Mouse (Mus musculus): ENCODE results near the gene Snapc1. TPM values are rescaled to one million over a fixed set of nuclear protein-coding genes. Genes with fewer than 3 reads are reported as not detected.

Gene Snapc1
- 7.7 and 8.2 TPM in 2 replicates for polyA plus RNA-seq (2012; rRNA removed)

DNA sequence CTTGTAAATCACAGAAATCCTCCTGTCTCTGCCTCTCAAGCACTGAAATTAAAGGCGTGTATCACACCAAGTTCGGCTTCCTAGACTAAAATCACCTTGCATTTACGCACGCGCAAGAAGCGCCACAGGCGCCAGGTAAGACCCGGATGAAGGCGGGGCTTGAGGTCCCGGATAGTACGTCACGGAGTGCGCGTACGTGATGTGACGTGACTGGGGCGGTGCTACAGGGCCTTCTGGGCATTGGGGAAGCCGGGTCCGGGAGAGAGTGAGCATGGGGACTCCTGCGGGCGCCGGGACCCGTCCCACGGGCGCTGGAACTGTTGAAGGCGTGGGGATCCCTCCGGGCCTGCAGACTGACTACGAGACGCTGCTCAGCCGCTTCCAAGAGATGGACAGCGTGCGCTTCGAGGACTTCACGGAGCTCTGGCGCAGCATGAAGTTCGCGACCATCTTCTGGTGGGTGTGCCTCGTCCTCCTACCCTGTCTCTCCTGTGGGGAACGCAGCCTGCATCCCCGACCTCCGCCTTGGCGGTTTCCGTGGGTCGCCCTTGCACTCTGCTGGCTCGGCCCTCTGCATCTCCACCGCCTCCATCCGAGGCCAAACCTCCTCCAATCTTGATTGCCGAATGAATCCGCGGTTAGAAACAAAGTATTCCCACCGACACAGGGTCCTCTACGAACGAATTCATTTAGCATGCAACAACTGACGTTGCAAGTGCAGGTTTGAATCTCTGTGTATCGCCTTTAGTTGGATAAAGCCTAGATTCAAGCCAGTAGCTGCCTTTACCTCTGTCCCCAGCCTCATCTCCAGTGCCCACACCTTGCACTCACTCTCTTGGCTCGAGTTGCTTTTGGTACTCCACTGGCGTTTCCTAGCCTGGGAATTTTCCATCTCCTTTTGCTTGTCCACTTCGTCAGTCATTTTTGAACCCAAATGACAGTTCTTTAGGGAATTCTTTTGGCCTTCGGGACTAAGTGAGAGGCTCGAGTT, at the start of gene Snapc1:
Gene Snapc1 (plus strand): TSS at position 191 of the 991 bp plus-strand sequence.
- DNase-seq (ENCODE audit: low read depth in 1 of 2, low spot score in 2 of 2): peak; percentile 93 to 96
- WGBS: 1% methylated on average over 60 of the region's 60 CpGs
- no peaks in the 10 kb centered on the region for H3K27me3 ChIP-seq (ENCODE audit: control insufficient read depth, insufficient read depth, low read length)
- TF ChIP-seq POLR2A (IDR thresholded peaks at IDR 0.05; ENCODE audit: low read depth, low read length) (no peak), CTCF (IDR thresholded peaks at IDR 0.05; ENCODE audit: extremely low read depth, insufficient read depth, insufficient read length, insufficient replicate concordance) (no peak)
- H3K4me1 ChIP-seq (ENCODE audit: control insufficient read depth, insufficient read depth, insufficient read length): peaks cover 2% of the 10 kb centered on the region; the same call in 1 of the 2 replicates
- peak within 1 kb of the TSS; percentile 53 for H3K27ac ChIP-seq (ENCODE audit: insufficient read depth, low read length)
- peaks cover 5% of the 10 kb centered on the region for H3K36me3 ChIP-seq (ENCODE audit: control insufficient read depth, insufficient read depth, low read length)
- H3K4me3 ChIP-seq (ENCODE audit: extremely low read depth, insufficient read depth, insufficient read length): peak within 1 kb of the TSS; percentile 86

DNA sequence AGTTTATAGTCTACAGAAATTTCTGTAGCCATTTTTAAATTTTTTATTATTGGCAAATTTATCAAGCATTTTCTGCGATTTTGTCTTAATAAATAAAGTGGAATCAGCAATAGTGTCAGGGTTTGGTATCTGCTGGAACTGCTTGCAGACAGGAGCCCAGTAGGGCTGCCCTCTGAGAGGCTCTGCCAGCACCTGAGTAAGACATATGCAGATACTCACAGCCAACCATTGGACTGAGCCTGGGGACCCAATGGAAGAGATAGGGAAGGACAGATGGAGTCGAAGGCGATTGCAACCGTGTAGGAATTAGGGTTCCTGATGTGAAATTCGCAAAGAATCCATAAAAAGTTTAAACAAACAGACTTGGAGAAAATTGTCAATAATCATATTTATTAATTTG, 45.8 kb upstream of the Snapc1 start:
- H3K4me1 ChIP-seq (ENCODE audit: control insufficient read depth, insufficient read depth, insufficient read length): peaks cover 6% of the 10 kb centered on the region
- H3K27me3 ChIP-seq (ENCODE audit: control insufficient read depth, insufficient read depth, low read length): no peaks in the 10 kb centered on the region
- 93% methylated on average over 5 of the region's 5 CpGs for WGBS
- TF ChIP-seq CTCF (IDR thresholded peaks at IDR 0.05; ENCODE audit: extremely low read depth, insufficient read depth, insufficient read length, insufficient replicate concordance) (no peak), POLR2A (IDR thresholded peaks at IDR 0.05; ENCODE audit: low read depth, low read length) (no peak)
- DNase-seq (ENCODE audit: low read depth in 1 of 2, low spot score in 2 of 2): no peak
- H3K4me3 ChIP-seq (ENCODE audit: extremely low read depth, insufficient read depth, insufficient read length): no peak overlapping the region
- no peak overlapping the region for H3K27ac ChIP-seq (ENCODE audit: insufficient read depth, low read length)
- no peaks in the 10 kb centered on the region for H3K36me3 ChIP-seq (ENCODE audit: control insufficient read depth, insufficient read depth, low read length)

GRCm38 (mm10) chr12:73930266-73930665, 34.0 kb upstream of the Snapc1 start:
- H3K4me1 ChIP-seq (ENCODE audit: control insufficient read depth, insufficient read depth, insufficient read length): no peaks in the 10 kb centered on the region
- peaks cover 34% of the 10 kb centered on the region for H3K36me3 ChIP-seq (ENCODE audit: control insufficient read depth, insufficient read depth, low read length)
- no peak for TF ChIP-seq POLR2A (IDR thresholded peaks at IDR 0.05; ENCODE audit: low read depth, low read length)
- TF ChIP-seq CTCF (IDR thresholded peaks at IDR 0.05; ENCODE audit: extremely low read depth, insufficient read depth, insufficient read length, insufficient replicate concordance): no peak
- no peak overlapping the region for H3K4me3 ChIP-seq (ENCODE audit: extremely low read depth, insufficient read depth, insufficient read length)
- no peak for DNase-seq (ENCODE audit: low read depth in 1 of 2, low spot score in 2 of 2)
- no peak overlapping the region for H3K27ac ChIP-seq (ENCODE audit: insufficient read depth, low read length)
- H3K27me3 ChIP-seq (ENCODE audit: control insufficient read depth, insufficient read depth, low read length): no peaks in the 10 kb centered on the region
- 94% methylated on average over 3 of the region's 3 CpGs for WGBS

DNA sequence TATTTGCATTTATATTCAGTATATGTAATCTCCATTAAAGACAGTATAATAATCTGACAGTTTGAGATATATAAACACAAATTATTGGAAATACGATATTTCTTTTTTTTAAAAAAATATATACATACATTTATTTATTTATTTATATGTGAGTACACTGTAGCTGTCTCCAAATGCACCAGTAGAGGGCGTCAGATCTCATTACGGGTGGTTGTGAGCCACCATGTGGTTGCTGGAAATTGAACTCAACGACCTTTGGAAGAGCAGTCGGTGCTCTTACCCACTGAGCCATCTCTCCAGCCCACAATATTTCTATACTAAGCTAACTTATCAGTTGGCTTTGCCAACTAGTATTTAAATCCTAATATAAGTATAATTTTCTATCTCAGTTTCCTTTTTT, 33.0 kb upstream of the Snapc1 start:
- 47% methylated on average over 5 of the region's 5 CpGs for WGBS
- no peaks in the 10 kb centered on the region for H3K27me3 ChIP-seq (ENCODE audit: control insufficient read depth, insufficient read depth, low read length)
- no peaks in the 10 kb centered on the region for H3K4me1 ChIP-seq (ENCODE audit: control insufficient read depth, insufficient read depth, insufficient read length)
- TF ChIP-seq CTCF (IDR thresholded peaks at IDR 0.05; ENCODE audit: extremely low read depth, insufficient read depth, insufficient read length, insufficient replicate concordance): no peak
- TF ChIP-seq POLR2A (IDR thresholded peaks at IDR 0.05; ENCODE audit: low read depth, low read length): no peak
- H3K4me3 ChIP-seq (ENCODE audit: extremely low read depth, insufficient read depth, insufficient read length): no peak overlapping the region
- no peak overlapping the region for H3K27ac ChIP-seq (ENCODE audit: insufficient read depth, low read length)
- H3K36me3 ChIP-seq (ENCODE audit: control insufficient read depth, insufficient read depth, low read length): peaks cover 38% of the 10 kb centered on the region
- DNase-seq (ENCODE audit: low read depth in 1 of 2, low spot score in 2 of 2): peak; percentile 18 to 22

- WGBS: 81% methylated on average over 2 of the region's 2 CpGs
Measured at GRCm38 (mm10) chr12:73934528-73934927, 29.8 kb upstream of the Snapc1 start.

DNA sequence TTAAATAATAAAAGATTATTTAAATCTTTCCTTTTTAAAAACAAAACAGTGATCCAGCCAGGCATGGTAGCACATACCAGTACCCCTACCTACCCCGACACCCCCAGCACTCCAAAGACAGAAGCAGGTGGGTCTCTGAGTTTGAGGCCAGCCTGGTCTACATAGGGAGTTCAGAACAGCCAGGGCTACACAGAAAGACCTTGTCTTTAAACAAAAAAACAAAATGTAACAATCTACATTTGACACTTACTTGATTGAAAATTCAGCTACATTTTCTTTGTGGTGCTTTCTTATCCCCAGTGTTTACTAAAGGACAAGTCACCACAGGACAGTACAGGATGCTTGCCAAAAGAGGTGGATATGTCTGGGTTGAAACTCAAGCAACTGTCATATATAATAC, 26.9 kb upstream of the Snapc1 start, which contains the start of gene Gm49321:
Gene Gm49321 (plus strand): TSS at position 301 of the 400 bp plus-strand sequence.
- no peak for TF ChIP-seq POLR2A (IDR thresholded peaks at IDR 0.05; ENCODE audit: low read depth, low read length)
- TF ChIP-seq CTCF (IDR thresholded peaks at IDR 0.05; ENCODE audit: extremely low read depth, insufficient read depth, insufficient read length, insufficient replicate concordance): no peak
- DNase-seq (ENCODE audit: low read depth in 1 of 2, low spot score in 2 of 2): no peak
- WGBS: 98% methylated on average over 1 of the region's 1 CpGs
- no peaks in the 10 kb centered on the region for H3K4me1 ChIP-seq (ENCODE audit: control insufficient read depth, insufficient read depth, insufficient read length)
- H3K27ac ChIP-seq (ENCODE audit: insufficient read depth, low read length): no peak within 1 kb of the TSS
- H3K36me3 ChIP-seq (ENCODE audit: control insufficient read depth, insufficient read depth, low read length): peaks cover 46% of the 10 kb centered on the region
- no peaks in the 10 kb centered on the region for H3K27me3 ChIP-seq (ENCODE audit: control insufficient read depth, insufficient read depth, low read length)
- no peak within 1 kb of the TSS for H3K4me3 ChIP-seq (ENCODE audit: extremely low read depth, insufficient read depth, insufficient read length)

More at GRCm38 (mm10) chr12:73934528-73934927, 29.8 kb upstream of the Snapc1 start:
- H3K27ac ChIP-seq (ENCODE audit: insufficient read depth, low read length): no peak overlapping the region
- TF ChIP-seq CTCF (IDR thresholded peaks at IDR 0.05; ENCODE audit: extremely low read depth, insufficient read depth, insufficient read length, insufficient replicate concordance) (no peak), POLR2A (IDR thresholded peaks at IDR 0.05; ENCODE audit: low read depth, low read length) (no peak)
- no peaks in the 10 kb centered on the region for H3K27me3 ChIP-seq (ENCODE audit: control insufficient read depth, insufficient read depth, low read length)
- DNase-seq (ENCODE audit: low read depth in 1 of 2, low spot score in 2 of 2): no peak
- H3K36me3 ChIP-seq (ENCODE audit: control insufficient read depth, insufficient read depth, low read length): peaks cover 38% of the 10 kb centered on the region
- no peak overlapping the region for H3K4me3 ChIP-seq (ENCODE audit: extremely low read depth, insufficient read depth, insufficient read length)
- no peaks in the 10 kb centered on the region for H3K4me1 ChIP-seq (ENCODE audit: control insufficient read depth, insufficient read depth, insufficient read length)

Measured in spleen, adult 2 months (tissue).